Mouse (Mus musculus): ENCODE results near the gene 4930404H24Rik.
"Not testable (repeated sequence)": the region's sequence is repeated elsewhere in the genome, so short reads cannot be mapped to it uniquely, and the experiment has no call there.

4930404H24Rik gene

GRCm38 (mm10) chr2:153478583-153478982 is 14.0 kb upstream of the 4930404H24Rik start:
- DNase-seq (ENCODE audit: low read depth, low spot score), result no peak

DNA sequence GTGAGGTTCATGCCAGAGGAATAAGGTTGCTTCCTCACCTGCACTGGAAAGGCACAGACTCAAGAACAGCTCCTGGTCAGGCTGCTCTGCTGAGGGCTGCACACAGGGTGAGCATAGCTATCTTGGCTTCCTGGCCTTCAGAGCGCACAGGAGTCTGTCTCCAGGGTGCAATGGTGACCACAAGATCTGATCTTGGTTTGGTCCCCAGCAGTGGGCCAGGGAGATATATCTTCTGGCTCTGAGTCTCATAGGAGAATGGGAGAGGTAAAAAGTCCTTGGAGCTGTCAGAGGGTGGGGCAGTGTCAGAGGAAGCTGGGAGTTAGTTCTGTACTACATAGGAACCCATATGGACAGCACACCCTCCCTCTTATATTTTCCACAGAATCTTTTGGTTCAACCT is 13.1 kb upstream of the 4930404H24Rik start:
- no peak for DNase-seq (ENCODE audit: low read depth, low spot score)

GRCm38 (mm10) chr2:153481108-153481860 is 11.3 kb upstream of the 4930404H24Rik start:
- no peak for DNase-seq (ENCODE audit: low read depth, low spot score)

GRCm38 (mm10) chr2:153481861-153482120 is 10.8 kb upstream of the 4930404H24Rik start:
- DNase-seq (ENCODE audit: low read depth, low spot score), result no peak

DNA sequence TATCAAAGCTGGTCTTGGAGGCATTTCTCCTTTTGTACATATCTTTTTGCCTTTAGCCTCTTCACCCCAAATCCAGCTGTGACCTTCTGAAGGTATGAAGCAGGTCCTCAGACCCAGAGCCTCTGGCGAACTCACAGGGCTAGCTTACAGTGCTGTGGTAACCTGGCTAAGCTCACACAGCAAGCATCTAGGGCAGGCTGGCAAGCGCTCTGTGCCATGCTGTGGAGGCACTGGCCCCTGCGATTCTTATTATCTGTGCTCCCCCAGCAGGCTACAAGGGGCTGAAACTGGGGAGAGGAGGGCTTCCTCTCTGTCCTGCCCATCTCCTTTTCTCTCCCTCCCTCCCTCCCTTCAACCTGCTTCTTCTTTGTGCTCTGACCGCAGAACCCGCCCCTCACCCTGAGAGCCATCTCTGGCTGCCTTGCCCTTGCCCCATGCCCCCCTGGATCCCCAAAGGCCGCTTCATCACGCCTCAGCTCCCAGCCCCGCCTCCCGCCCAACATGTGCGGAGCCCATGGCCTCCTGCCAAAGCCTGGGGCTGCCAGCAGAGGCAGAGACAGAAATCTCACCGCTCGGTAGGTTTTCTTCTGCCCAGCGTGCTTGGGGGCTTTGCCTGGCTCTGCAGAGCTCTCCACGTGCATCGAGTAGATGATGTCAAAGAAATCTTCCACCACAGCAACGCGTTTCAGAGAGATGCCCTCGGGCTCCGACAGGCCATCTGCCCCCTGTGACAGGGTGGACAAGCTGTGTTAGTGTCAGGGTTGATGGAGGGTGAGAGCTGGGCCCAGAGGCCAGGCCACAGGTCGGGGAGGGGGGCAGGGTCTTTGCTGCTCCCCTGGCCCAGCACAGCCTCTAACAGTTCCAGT is 9.2 kb upstream of the 4930404H24Rik start:
- DNase-seq (ENCODE audit: low read depth, low spot score), result no peak

DNA sequence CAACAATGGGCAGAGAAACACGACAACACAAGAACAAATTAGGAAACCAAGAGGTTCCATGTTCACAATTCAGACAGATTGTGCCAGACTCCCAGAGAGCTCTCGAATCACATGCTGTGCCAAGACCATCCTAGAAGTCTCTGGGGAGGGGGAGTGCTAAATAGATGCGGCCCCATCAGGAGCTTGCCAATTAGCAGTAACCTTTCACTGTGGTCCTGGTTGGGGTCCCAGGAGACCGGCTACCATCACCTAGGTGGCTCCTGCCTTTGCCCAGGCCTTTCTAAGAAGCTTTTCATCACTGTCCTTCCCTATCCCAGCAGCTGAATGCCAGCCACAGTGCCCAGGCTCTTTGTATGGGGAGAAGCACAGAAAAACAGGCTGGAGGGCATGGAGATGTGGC is 8.5 kb upstream of the 4930404H24Rik start:
- no peak for DNase-seq (ENCODE audit: low read depth, low spot score)

GRCm38 (mm10) chr2:153490116-153490515 is 2.5 kb upstream of the 4930404H24Rik start:
- DNase-seq (ENCODE audit: low read depth, low spot score), result no peak

GRCm38 (mm10) chr2:153490940-153491339 is 1.6 kb upstream of the 4930404H24Rik start:
- DNase-seq (ENCODE audit: low read depth, low spot score), result no peak

DNA sequence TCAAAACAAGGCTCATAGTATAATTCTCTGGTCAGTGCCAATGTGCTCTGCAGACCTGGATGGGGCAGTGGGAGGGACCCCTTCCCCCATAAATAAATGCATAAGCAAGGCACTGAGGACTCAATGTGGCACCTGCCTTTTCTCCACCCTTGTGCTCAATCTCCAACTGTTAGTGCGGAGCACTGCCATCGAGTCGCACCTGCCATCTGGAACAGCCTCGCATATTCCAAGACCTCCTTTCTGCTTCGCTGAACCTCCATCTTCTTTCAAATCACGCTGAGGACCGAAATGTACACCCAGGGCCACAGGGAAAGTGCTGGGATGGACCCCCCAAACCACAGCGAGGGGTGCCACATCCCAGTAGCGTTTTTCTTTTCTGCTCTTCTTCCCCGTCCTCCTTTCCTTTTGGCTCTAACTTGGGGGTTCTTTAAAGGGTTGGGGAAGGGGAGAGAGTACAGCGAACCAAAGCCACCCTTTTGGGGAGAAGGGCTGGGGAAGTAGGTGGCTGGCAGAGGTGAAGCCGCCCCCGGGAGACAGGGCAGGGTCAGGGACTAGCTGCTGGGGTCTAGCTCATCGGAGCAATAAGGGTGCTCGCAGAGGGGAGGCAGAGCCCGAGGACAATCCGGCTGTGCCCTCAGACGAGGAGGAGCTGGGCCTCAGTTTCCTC is 945 bp upstream of the 4930404H24Rik start:
- DNase-seq (ENCODE audit: low read depth, low spot score), result no peak

DNA sequence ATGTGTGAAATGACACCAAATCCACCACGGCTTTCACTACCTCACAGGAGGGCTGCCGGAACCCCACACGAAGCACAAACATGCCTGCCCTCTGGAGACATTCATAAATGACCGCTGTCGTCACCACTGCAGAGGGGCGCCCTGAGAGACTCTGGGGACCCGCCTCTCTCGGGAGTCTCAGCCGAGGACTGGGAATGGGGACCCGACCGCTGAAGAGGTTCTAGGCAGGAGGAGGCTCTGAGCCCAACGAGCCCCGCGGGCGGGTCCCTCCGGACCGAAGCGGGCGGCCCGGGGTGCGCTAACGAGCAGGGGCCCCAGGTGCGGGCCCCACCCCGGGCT is 442 bp upstream of the 4930404H24Rik start:
- DNase-seq (ENCODE audit: low read depth, low spot score), result no peak

DNA sequence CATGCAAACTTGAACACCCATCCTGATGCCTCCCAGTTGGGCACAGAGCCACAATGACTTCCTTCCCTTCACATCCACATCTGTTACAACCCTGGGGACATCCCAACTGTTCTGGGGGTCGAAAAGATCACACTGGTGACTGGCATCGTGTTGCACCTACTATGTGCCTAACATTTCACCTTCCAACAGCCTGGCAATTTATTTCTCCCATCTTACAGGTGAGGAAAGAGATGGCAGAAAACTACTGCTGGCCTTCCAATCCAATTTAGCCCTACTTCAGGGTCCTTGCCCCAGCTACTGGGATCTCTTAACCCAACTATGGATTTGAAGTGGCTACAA is 772 bp downstream of the 4930404H24Rik start:
- DNase-seq (ENCODE audit: low read depth, low spot score), result no peak

GRCm38 (mm10) chr2:153493781-153494292 is 1.2 kb downstream of the 4930404H24Rik start:
- no peak for DNase-seq (ENCODE audit: low read depth, low spot score)

- DNase-seq (ENCODE audit: low read depth, low spot score), result no peak
Measured at GRCm38 (mm10) chr2:153494293-153494811, 1.8 kb downstream of the 4930404H24Rik start.

- not testable (repeated sequence) for DNase-seq (ENCODE audit: low read depth, low spot score)
Measured at GRCm38 (mm10) chr2:153495391-153495790, 2.8 kb downstream of the 4930404H24Rik start.

DNA sequence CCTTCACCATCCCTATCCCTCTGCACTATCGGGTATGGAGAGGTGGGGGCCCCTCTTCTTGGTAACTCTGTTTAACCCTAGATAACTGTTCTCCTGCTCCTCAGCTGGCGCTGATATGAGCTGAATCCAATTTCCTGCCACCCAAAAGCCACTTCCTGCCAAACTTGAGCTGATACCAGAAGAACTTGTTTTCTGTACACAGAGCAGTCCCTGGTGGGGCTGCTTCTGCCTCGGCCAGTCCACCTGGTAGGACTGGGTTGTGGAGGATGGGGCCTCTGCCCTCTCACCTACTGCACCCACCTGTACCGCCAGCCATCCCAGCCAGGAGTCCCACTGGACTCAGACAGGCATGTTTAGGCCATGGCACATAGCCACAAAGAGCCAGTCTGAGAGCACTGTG is 3.2 kb downstream of the 4930404H24Rik start:
- DNase-seq (ENCODE audit: low read depth, low spot score), result no peak

DNA sequence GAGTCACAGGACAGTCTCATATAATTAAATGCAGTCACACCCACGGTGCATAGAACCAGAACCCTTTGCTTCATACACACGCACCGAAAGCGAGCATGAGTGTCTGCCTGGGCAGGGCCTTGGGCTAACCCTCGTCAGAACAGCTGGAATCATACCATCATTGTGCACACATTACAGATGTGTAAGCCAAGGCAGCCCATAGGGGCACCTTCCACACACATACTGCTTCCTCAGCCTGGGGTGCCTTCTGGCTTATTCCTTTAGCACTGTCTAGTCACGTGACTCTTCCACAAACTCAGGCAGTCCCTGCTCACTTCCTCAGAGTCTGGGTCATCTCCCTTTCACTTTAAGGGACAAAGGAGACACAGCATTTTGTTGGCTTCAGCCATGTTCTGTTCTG is 3.7 kb downstream of the 4930404H24Rik start:
- DNase-seq (ENCODE audit: low read depth, low spot score), result no peak

GRCm38 (mm10) chr2:153496898-153497297 is 4.3 kb downstream of the 4930404H24Rik start:
- no peak for DNase-seq (ENCODE audit: low read depth, low spot score)

DNA sequence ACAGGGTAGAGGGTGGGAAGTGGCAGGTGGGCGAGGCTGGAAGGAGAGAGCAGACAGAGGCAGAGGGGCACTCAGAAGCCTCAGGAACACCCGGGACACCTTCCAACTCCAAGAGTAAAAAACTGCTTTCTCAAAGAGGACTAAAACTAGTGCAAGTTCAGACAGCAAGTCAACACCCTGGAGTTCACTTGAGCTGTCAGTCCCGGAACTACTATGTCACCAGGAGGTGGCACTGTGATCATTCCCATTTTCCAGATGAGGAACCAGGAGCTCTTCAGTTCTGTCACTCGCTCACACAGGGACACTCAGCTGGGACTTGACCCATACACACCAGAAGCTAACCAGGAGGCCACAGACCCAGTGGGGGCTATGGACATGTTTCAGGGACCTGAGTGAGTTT is 6.6 kb downstream of the 4930404H24Rik start:
- no peak for DNase-seq (ENCODE audit: low read depth, low spot score)

DNA sequence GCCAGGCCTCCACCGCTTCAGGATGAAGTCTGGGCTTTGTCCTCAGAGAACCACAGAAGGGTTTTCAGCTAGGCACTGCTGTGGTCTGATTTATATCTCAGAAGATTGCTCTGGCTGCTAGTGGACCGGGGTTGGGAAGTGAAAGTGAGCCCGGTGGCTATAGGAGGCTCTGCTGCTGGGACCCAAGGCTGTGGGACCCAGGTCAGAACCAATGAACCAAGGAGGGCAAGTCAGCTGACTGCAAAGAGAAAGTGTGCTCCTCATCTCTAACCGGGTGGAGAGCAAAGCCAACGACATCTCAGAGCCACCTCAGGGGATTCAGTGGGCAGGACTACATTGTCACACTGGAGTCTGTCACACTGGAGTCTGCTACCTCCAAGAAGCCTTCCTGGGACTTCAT is 13.8 kb downstream of the 4930404H24Rik start:
- DNase-seq (ENCODE audit: low read depth, low spot score), result no peak

GRCm38 (mm10) chr2:153507969-153508368 is 15.4 kb downstream of the 4930404H24Rik start:
- no peak for DNase-seq (ENCODE audit: low read depth, low spot score)

- DNase-seq (ENCODE audit: low read depth, low spot score), result no peak
Measured at GRCm38 (mm10) chr2:153508405-153508804, 15.8 kb downstream of the 4930404H24Rik start.

Measured in WW6 (cell line).